Mouse (Mus musculus): ENCODE results near the gene Tmem117.

- TF ChIP-seq CTCF (IDR thresholded peaks at IDR 0.05; ENCODE audit: control insufficient read depth, insufficient read depth, insufficient replicate concordance, low read depth, low read length) (no peak), POLR2A (IDR thresholded peaks at IDR 0.05; ENCODE audit: control insufficient read depth, low read depth, low read length) (no peak)
These were observed 28.8 kb upstream of the Tmem117 start for GRCm38 (mm10) chr15:94600145-94600707.

Measured in testis, adult 2 months (tissue).